Mouse (Mus musculus): ENCODE data around the gene Sufu. TPM values are rescaled to one million over a fixed set of nuclear protein-coding genes. Genes with fewer than 3 reads are reported as not detected.
A peak's percentile ranks its signal among the peaks of the same experiment; 100 is the strongest.

Gene Sufu
- 28.0 and 30.3 TPM in 2 replicates for polyA plus RNA-seq (2015; fragmentation: Nextera tagmentation; extraction: Ambion mirVana)

GRCm38 (mm10) chr19:46396686-46397435 is at the start of gene Sufu:
Gene Sufu, plus strand, starts transcription at chr19:46396896.
- Histone ChIP-seq H3K4me2 (peak within 1 kb of the TSS; percentile 91), H3K27me3 (no peaks in the 10 kb centered on the region), H3K36me3 (ENCODE audit: poor library complexity, severe bottlenecking) (peaks cover 9% of the 10 kb centered on the region), H3K4me3 (peak within 1 kb of the TSS; percentile 87), H3K9me3 (replicated peaks) (no peaks in the 10 kb centered on the region), H3K4me1 (peaks cover 50% of the 10 kb centered on the region), H3K27ac (peak within 1 kb of the TSS; percentile 90), H3K9ac (peak within 1 kb of the TSS; percentile 89)
- ATAC-seq, result peak; percentile 87
- under 1% methylated on average over 57 of the region's 57 CpGs for WGBS

- no peak overlapping the region for H3K27ac ChIP-seq
- no peaks in the 10 kb centered on the region for H3K36me3 ChIP-seq (ENCODE audit: poor library complexity, severe bottlenecking)
- WGBS, result 97% methylated on average over 1 of the region's 1 CpGs
- H3K9me3 ChIP-seq (replicated peaks), result no peaks in the 10 kb centered on the region
- H3K27me3 ChIP-seq, result peaks cover 43% of the 10 kb centered on the region
- no peak overlapping the region for H3K4me2 ChIP-seq
- H3K9ac ChIP-seq, result no peak overlapping the region
- peaks cover 25% of the 10 kb centered on the region for H3K4me1 ChIP-seq
- no peak for ATAC-seq
- no peak overlapping the region for H3K4me3 ChIP-seq
Measured at GRCm38 (mm10) chr19:46347146-46347545, 49.5 kb upstream of the Sufu start.

- ATAC-seq, result no peak
- Histone ChIP-seq H3K4me1 (peaks cover 25% of the 10 kb centered on the region), H3K9ac (peak overlapping the region; percentile 89), H3K27me3 (peaks cover 43% of the 10 kb centered on the region), H3K9me3 (replicated peaks) (no peaks in the 10 kb centered on the region), H3K4me2 (peak overlapping the region; percentile 93), H3K4me3 (peak overlapping the region; percentile 66), H3K27ac (peak overlapping the region; percentile 77), H3K36me3 (ENCODE audit: poor library complexity, severe bottlenecking) (no peaks in the 10 kb centered on the region)
- 30% methylated on average over 14 of the region's 14 CpGs for WGBS
Measured at GRCm38 (mm10) chr19:46347936-46348668, 48.6 kb upstream of the Sufu start.

GRCm38 (mm10) chr19:46348761-46349458 is 47.8 kb upstream of the Sufu start:
- Histone ChIP-seq H3K4me3 (peak overlapping the region; percentile 66), H3K9ac (peak overlapping the region; percentile 89), H3K27me3 (peaks cover 37% of the 10 kb centered on the region), H3K9me3 (replicated peaks) (no peaks in the 10 kb centered on the region), H3K4me2 (peak overlapping the region; percentile 93), H3K36me3 (ENCODE audit: poor library complexity, severe bottlenecking) (no peaks in the 10 kb centered on the region), H3K27ac (peak overlapping the region; percentile 77), H3K4me1 (peaks cover 25% of the 10 kb centered on the region)
- WGBS, result under 1% methylated on average over 78 of the region's 78 CpGs
- ATAC-seq, result peak; percentile 95

GRCm38 (mm10) chr19:46349550-46349949 is 47.1 kb upstream of the Sufu start:
- Histone ChIP-seq H3K9ac (peak overlapping the region; percentile 89), H3K27me3 (peaks cover 35% of the 10 kb centered on the region), H3K36me3 (ENCODE audit: poor library complexity, severe bottlenecking) (no peaks in the 10 kb centered on the region), H3K9me3 (replicated peaks) (no peaks in the 10 kb centered on the region), H3K27ac (no peak overlapping the region), H3K4me2 (peak overlapping the region; percentile 93), H3K4me1 (peaks cover 25% of the 10 kb centered on the region), H3K4me3 (peak overlapping the region; percentile 66)
- peak; percentile 8; the same call in 1 of the 2 replicates for ATAC-seq
- WGBS, result 21% methylated on average over 6 of the region's 6 CpGs

GRCm38 (mm10) chr19:46350168-46350932 is 46.3 kb upstream of the Sufu start, which contains the start of gene 2310034G01Rik:
Gene 2310034G01Rik, minus strand, starts transcription at chr19:46350302.
- WGBS, result 54% methylated on average over 10 of the region's 10 CpGs
- no peaks in the 10 kb centered on the region for H3K36me3 ChIP-seq (ENCODE audit: poor library complexity, severe bottlenecking)
- ATAC-seq, result no peak
- peaks cover 35% of the 10 kb centered on the region for H3K27me3 ChIP-seq
- H3K27ac ChIP-seq, result peak within 1 kb of the TSS; percentile 77
- peak within 1 kb of the TSS; percentile 89 for H3K9ac ChIP-seq
- no peaks in the 10 kb centered on the region for H3K9me3 ChIP-seq (replicated peaks)
- peak within 1 kb of the TSS; percentile 93 for H3K4me2 ChIP-seq
- H3K4me3 ChIP-seq, result peak within 1 kb of the TSS; percentile 66
- peaks cover 25% of the 10 kb centered on the region for H3K4me1 ChIP-seq

- peak overlapping the region; percentile 72 for H3K4me2 ChIP-seq
- peaks cover 13% of the 10 kb centered on the region for H3K27me3 ChIP-seq
- peak; percentile 95 for ATAC-seq
- H3K9me3 ChIP-seq (replicated peaks), result no peaks in the 10 kb centered on the region
- no peaks in the 10 kb centered on the region for H3K36me3 ChIP-seq (ENCODE audit: poor library complexity, severe bottlenecking)
- H3K27ac ChIP-seq, result no peak overlapping the region
- peaks cover 10% of the 10 kb centered on the region; the same call in 1 of the 2 replicates for H3K4me1 ChIP-seq
- WGBS, result under 1% methylated on average over 29 of the region's 29 CpGs
- H3K4me3 ChIP-seq, result peak overlapping the region; percentile 49
- H3K9ac ChIP-seq, result peak overlapping the region; percentile 70
Measured at GRCm38 (mm10) chr19:46356701-46357138, 40.0 kb upstream of the Sufu start.

- Histone ChIP-seq H3K27me3 (peaks cover 13% of the 10 kb centered on the region), H3K27ac (no peak overlapping the region), H3K9ac (peak overlapping the region; percentile 70), H3K4me1 (peaks cover 10% of the 10 kb centered on the region; the same call in 1 of the 2 replicates), H3K9me3 (replicated peaks) (no peaks in the 10 kb centered on the region), H3K4me3 (peak overlapping the region; percentile 49), H3K4me2 (peak overlapping the region; percentile 72), H3K36me3 (ENCODE audit: poor library complexity, severe bottlenecking) (no peaks in the 10 kb centered on the region)
- 20% methylated on average over 25 of the region's 25 CpGs for WGBS
- no peak for ATAC-seq
Measured at GRCm38 (mm10) chr19:46357344-46358280, 39.1 kb upstream of the Sufu start.

- no peak for ATAC-seq
- Histone ChIP-seq H3K9me3 (replicated peaks) (no peaks in the 10 kb centered on the region), H3K4me2 (no peak overlapping the region), H3K4me3 (no peak overlapping the region), H3K27ac (no peak overlapping the region), H3K36me3 (ENCODE audit: poor library complexity, severe bottlenecking) (no peaks in the 10 kb centered on the region), H3K9ac (no peak overlapping the region), H3K4me1 (peaks cover 10% of the 10 kb centered on the region; the same call in 1 of the 2 replicates), H3K27me3 (peaks cover 13% of the 10 kb centered on the region)
- WGBS, result 54% methylated on average over 4 of the region's 4 CpGs
Measured at GRCm38 (mm10) chr19:46358381-46358780, 38.3 kb upstream of the Sufu start.

- H3K9me3 ChIP-seq (replicated peaks), result no peaks in the 10 kb centered on the region
- no peak overlapping the region for H3K9ac ChIP-seq
- no peaks in the 10 kb centered on the region for H3K36me3 ChIP-seq (ENCODE audit: poor library complexity, severe bottlenecking)
- 91% methylated on average over 8 of the region's 8 CpGs for WGBS
- no peak overlapping the region for H3K27ac ChIP-seq
- no peak overlapping the region for H3K4me2 ChIP-seq
- no peak for ATAC-seq
- H3K27me3 ChIP-seq, result peaks cover 13% of the 10 kb centered on the region
- H3K4me1 ChIP-seq, result peaks cover 8% of the 10 kb centered on the region; the same call in 1 of the 2 replicates
- no peak overlapping the region for H3K4me3 ChIP-seq
Measured at GRCm38 (mm10) chr19:46362104-46362503, 34.6 kb upstream of the Sufu start.
